Mouse (Mus musculus) cerebellum, postnatal 10 days (tissue): ENCODE data around the gene Mrgpra4.

ENCODE experiments used
- DNase-seq, 2 experiments: peaks; one replicate each; pipeline ENCODE4 v3.0.0; 2021; ENCODE audit warnings: mixed read lengths in 2 of 2

Mrgpra4 gene

GRCm38 (mm10) chr7:47981995-47982394, at the start of gene Mrgpra4:
Mrgpra4 (minus strand) TSS chr7:47982095.
- DNase-seq: no peak

GRCm38 (mm10) chr7:48027497-48027896, 45.6 kb upstream of the Mrgpra4 start, which contains the start of gene Mrgprx1:
Mrgprx1 (minus strand) TSS chr7:48027597.
- DNase-seq: no peak

- no peak for DNase-seq
Measured at GRCm38 (mm10) chr7:48017874-48018273, 36.0 kb upstream of the Mrgpra4 start.

GRCm38 (mm10) chr7:47995689-47996088, 13.8 kb upstream of the Mrgpra4 start:
- no peak for DNase-seq

GRCm38 (mm10) chr7:47986752-47987151, 4.9 kb upstream of the Mrgpra4 start:
- no peak for DNase-seq
